Mouse (Mus musculus) urinary bladder, adult 2 months (tissue): Measurements from ENCODE around the gene Tsc1. TPM values are rescaled to one million over a fixed set of nuclear protein-coding genes. Genes with fewer than 3 reads are reported as not detected.

ENCODE experiments used
- DNase-seq: peaks from one replicate; pipeline ENCODE4 v3.0.0; 2022; ENCODE audit warnings: low spot score
- polyA plus RNA-seq: library from polyadenylated mRNA; depleted of rRNA; stranded (reverse); fragments of >200 nt; gene quantifications from 2 replicates; pipeline ENCODE4 v1.2.3, GENCODE M21; 2012; rRNA removed

The Tsc1 gene
- polyA plus RNA-seq, 1 experiment: 11.3 TPM

DNA sequence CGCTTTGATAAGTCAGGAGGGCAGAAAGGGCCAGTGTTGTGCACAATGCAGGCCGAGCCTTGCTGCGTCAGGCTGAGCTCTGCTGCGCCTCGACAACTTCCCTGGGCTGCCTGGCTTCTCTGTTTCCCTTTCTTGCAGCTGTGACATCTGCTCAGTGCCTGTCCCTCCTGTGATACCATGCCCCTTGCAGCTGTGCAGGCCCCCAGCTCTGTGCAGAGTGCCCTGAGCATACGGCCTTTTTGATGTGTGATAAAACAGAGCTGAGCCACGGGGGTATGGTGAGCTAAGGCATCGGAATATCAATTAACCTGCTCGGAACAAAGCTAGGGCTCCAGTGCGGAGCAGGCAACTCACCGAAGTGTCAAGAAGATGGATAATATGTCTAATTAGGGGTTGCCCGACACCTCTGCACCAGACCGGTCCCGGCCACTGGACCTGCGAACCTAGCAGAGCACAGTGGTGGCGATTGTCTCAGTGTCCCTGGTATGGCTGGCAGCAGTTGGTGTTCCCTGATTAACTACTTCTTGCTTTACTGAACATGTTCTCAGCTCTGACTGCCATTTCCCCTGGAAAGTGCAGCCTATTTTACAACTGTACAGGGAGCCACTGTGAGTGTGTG is 86.9 kb downstream of the Tsc1 start:
- DNase-seq: no peak

- no peak for DNase-seq
Observed at GRCm38 (mm10) chr2:28730676-28731075, 89.6 kb downstream of the Tsc1 start.

- DNase-seq: no peak
Observed at GRCm38 (mm10) chr2:28737112-28737511, 96.1 kb downstream of the Tsc1 start.

DNA sequence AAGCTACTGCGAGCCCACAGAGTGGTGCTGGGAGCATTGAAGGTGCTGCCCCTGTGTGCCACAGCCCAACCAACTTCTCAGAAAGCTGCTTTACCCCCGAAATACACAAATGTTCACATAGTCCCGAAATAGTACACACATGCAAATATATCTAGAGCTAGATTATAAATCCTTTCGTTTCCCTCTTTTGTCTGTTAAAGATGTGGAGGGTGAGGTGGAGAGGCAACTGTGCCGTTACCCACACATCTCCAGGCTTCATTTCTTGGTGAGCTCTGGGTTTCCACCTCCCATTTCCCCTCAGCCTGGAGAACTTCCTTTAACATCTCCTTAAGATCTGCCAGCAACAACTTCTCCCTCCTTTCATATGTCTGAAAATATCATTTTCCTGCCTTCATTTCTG is 99.1 kb downstream of the Tsc1 start:
- DNase-seq: no peak

Other genes starting within 250 kb of the Tsc1 start
- 4.5 and 5.2 TPM in 2 replicates for gene Ppp1r26, start 194.4 kb upstream of the Tsc1 start, polyA plus RNA-seq
- gene 1700007K13Rik, start 174.9 kb upstream of the Tsc1 start, polyA plus RNA-seq: 1.8 and 2.2 TPM in 2 replicates
- 28.2 and 30.9 TPM in 2 replicates for gene Mrps2, start 173.2 kb upstream of the Tsc1 start, polyA plus RNA-seq
- 3.2 and 4.0 TPM in 2 replicates for gene Gbgt1, start 144.3 kb upstream of the Tsc1 start, polyA plus RNA-seq
- 0.55 and 1.6 TPM in 2 replicates for gene Gm10134, start 135.1 kb upstream of the Tsc1 start, polyA plus RNA-seq
- gene Ralgds, start 128.1 kb upstream of the Tsc1 start, polyA plus RNA-seq: 50.7 and 65.6 TPM in 2 replicates
- gene Cel, start 77.8 kb upstream of the Tsc1 start, polyA plus RNA-seq: 0.07 and 0.44 TPM in 2 replicates
- 21.3 and 21.7 TPM in 2 replicates for gene Gtf3c5, start 57.5 kb upstream of the Tsc1 start, polyA plus RNA-seq
- gene Gfi1b, start 19.2 kb upstream of the Tsc1 start, polyA plus RNA-seq: 0.10 and 0.16 TPM in 2 replicates
- gene Spaca9, start 58.5 kb downstream of the Tsc1 start, polyA plus RNA-seq: 1.4 and 1.8 TPM in 2 replicates
- gene Ak8, start 58.9 kb downstream of the Tsc1 start, polyA plus RNA-seq: 0.77 and 0.92 TPM in 2 replicates
- 7.2 and 9.2 TPM in 2 replicates for gene Gtf3c4, start 199.1 kb downstream of the Tsc1 start, polyA plus RNA-seq
- gene Ddx31, start 199.2 kb downstream of the Tsc1 start, polyA plus RNA-seq: 6.4 and 6.5 TPM in 2 replicates